Mouse (Mus musculus) midbrain, postnatal 0 days (tissue): ENCODE results near the gene 1700011M02Rik. TPM values are rescaled to one million over a fixed set of nuclear protein-coding genes. Genes with fewer than 3 reads are reported as not detected.
A peak's percentile ranks its signal among the peaks of the same experiment; 100 is the strongest.
"Not testable (repeated sequence)": the region's sequence is repeated elsewhere in the genome, so short reads cannot be mapped to it uniquely, and the experiment has no call there.

ENCODE experiments used
- ATAC-seq: fragments of 200-750 bp; cut with Nextera tagmentation; 2 replicates; pipeline ENCODE4 v1.8.0; 2017; ENCODE audit warnings: moderate number of reproducible peaks, mild to moderate bottlenecking, moderate TSS enrichment, moderate library complexity; ENCODE audit not compliant: low FRiP score
- DNase-seq: peaks from one replicate; pipeline ENCODE4 v3.0.0-alpha.2; 2015; ENCODE audit warnings: low spot score
- H3K27ac ChIP-seq: fragments of 300-500 bp; sonication (generic); 2 replicates; pipeline ENCODE4 v1.5.1; 2014; ENCODE audit warnings: low read depth, mild to moderate bottlenecking, low read length, mixed read lengths
- H3K27me3 ChIP-seq: fragments of 300-500 bp; sonication (generic); 2 replicates; pipeline ENCODE4 v1.6.1; 2014; ENCODE audit warnings: low read length, control low read depth, mixed read lengths; ENCODE audit not compliant: insufficient read depth
- H3K36me3 ChIP-seq: fragments of 300-500 bp; sonication (generic); 2 replicates; pipeline ENCODE4 v1.6.1; 2014; ENCODE audit warnings: low read length, control low read depth, mixed read lengths; ENCODE audit not compliant: insufficient read depth
- H3K4me1 ChIP-seq: fragments of 300-500 bp; sonication (generic); 2 replicates; pipeline ENCODE4 v1.6.1; 2014; ENCODE audit warnings: mild to moderate bottlenecking, control low read depth, antibody characterized with exemption, low read length, mixed read lengths; ENCODE audit not compliant: insufficient read depth
- H3K4me2 ChIP-seq: fragments of 300-500 bp; sonication (generic); 2 replicates; pipeline ENCODE4 v1.6.1; 2014; ENCODE audit warnings: low read depth, mild to moderate bottlenecking, low read length, mixed read lengths; ENCODE audit not compliant: poor library complexity, severe bottlenecking
- H3K4me3 ChIP-seq: fragments of 300-500 bp; sonication (generic); 2 replicates; pipeline ENCODE4 v1.5.1; 2014; ENCODE audit warnings: low read depth, mild to moderate bottlenecking, low read length, moderate library complexity
- H3K9ac ChIP-seq: fragments of 300-500 bp; sonication (generic); replicated peaks from 2 replicates; pipeline ENCODE4 v1.6.1; 2014; ENCODE audit warnings: mild to moderate bottlenecking, low read length, moderate library complexity, mixed read lengths; ENCODE audit not compliant: poor library complexity, severe bottlenecking
- H3K9me3 ChIP-seq: fragments of 300-500 bp; sonication (generic); 2 replicates; pipeline ENCODE4 v1.6.1; 2016; ENCODE audit warnings: low read length, control low read depth
- CTCF ChIP-seq: IDR thresholded peaks from 2 replicates; pipeline ENCODE4 v1.5.1; 2016; ENCODE audit warnings: antibody characterized with exemption, mild to moderate bottlenecking
- WGBS: fragments of 180-500 bp; shearing (Covaris S2); extraction: QIAGEN DNeasy Blood & Tissue Kit; methylation state at CpG from one replicate; pipeline ENCODE4 v1.1.7; 2014; 5-methylcytosine and 5-hydroxymethylcytosine counted together
- polyA plus RNA-seq: library from polyadenylated mRNA; unstranded; fragments of >200 nt; fragmentation: Nextera tagmentation; extraction: Ambion mirVana; gene quantifications from 2 replicates; pipeline ENCODE4 v1.2.1, GENCODE M21; 2015
- total RNA-seq: library from RNA; depleted of rRNA; stranded (reverse); fragments of >200 nt; gene quantifications from 2 replicates; pipeline ENCODE4 v1.2.3, GENCODE M21; 2014; rRNA removed

Gene 1700011M02Rik
- total and polyA plus RNA-seq, 2 experiments from 2014 or later: not detected

DNA sequence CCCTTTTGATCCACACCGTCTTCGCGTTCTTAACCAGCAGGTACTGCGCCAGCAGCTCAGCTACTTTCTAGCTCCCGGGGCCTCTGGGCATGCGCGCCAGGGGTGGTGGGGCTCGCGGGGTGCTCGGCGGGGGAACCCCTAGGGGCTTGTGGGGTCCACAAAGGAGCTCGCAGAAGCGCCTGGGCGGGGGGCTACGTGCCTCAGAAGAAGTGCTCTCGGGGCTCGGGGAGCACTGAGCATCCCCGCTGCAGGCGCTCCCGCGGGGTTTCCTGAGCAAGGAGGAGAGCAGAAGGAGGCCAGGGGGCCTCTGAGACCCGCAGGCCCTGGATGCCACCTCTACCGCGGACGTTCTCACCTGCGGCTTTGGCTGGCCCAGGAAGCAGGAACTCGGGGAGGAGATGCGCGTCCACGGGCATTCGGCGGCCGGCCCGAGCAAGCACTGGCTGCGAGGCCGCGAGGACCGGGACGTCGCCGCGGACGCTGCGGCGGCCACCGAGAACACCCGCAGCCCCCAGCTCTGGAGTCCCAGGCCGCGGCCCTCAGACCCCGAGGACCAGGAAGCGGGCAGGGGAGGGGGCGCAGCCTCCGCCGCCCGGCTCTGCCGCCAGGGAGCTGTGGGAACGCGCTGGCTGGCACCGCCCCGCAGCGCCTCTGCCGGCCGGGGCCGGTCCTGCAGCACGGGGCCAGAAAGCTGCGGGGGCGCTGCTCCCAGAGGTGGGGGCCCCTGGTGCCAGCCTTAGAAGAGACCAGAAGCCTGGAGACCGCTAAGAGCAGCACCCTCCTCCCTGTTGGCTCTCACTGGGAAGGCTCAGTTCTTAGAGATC is 25.1 kb downstream of the 1700011M02Rik start:
- ATAC-seq: peak; percentile 91

DNA sequence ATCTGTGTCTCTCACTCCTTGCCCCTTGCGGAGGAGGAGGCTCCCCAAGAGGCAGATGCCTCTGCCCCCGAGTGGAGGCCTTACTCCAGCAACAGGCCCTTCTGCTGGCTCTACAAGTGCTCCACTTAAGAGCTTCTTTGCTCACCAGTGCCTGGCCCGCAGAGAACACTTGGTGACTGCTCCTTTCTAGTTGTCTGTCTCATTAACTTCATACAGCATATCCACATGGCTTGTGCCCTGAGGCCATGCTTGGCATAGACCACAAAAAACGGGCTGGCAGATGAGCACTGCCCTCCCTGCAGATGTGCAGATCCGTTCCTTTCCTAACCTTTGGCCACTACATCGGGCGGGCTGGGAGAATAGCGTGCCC is 25.7 kb downstream of the 1700011M02Rik start:
- Histone ChIP-seq H3K9ac (no peak overlapping the region), H3K27ac (no peak overlapping the region), H3K36me3 (no peaks in the 10 kb centered on the region), H3K4me3 (peak overlapping the region; percentile 58), H3K9me3 (no peaks in the 10 kb centered on the region), H3K4me2 (peak overlapping the region; percentile 57), H3K4me1 (no peaks in the 10 kb centered on the region), H3K27me3 (peaks cover 3% of the 10 kb centered on the region; the same call in 1 of the 2 replicates)
- DNase-seq: no peak
- ATAC-seq: no peak
- 60% methylated on average over 8 of the region's 8 CpGs for WGBS
- no peak for TF ChIP-seq CTCF

More for the DNA sequence above, 25.1 kb downstream of the 1700011M02Rik start:
- H3K4me3 ChIP-seq: peak overlapping the region; percentile 58
- no peaks in the 10 kb centered on the region for H3K36me3 ChIP-seq
- DNase-seq: peak; percentile 50
- no peaks in the 10 kb centered on the region for H3K9me3 ChIP-seq
- WGBS: 13% methylated on average over 27 of the region's 68 CpGs
- H3K4me1 ChIP-seq: no peaks in the 10 kb centered on the region
- H3K27ac ChIP-seq: peak overlapping the region; percentile 43; the same call in 1 of the 2 replicates
- TF ChIP-seq CTCF: peak; percentile 67
- peak overlapping the region; percentile 67 for H3K9ac ChIP-seq
- peak overlapping the region; percentile 57 for H3K4me2 ChIP-seq
- H3K27me3 ChIP-seq: peaks cover 3% of the 10 kb centered on the region; the same call in 1 of the 2 replicates

DNA sequence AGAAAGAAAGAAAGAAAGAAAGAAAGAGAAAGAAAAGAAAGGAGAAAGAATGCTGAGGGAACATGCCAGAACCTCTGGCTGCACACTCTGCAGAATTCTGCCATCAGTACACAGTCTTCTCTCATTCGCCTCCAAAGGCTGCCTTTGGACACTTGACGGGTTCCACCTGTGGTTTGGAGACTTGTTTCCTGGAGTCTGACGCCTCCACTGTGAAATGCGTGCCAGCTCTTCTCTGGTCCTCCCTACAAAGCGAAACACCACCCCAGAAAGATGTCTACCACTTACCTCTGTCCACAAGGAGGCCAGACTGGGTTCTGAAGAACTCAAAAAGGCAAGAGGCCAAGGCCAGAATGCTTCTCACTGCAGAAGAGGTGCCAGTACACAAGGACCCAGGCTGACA is 28.0 kb downstream of the 1700011M02Rik start:
- Histone ChIP-seq H3K27me3 (peaks cover 3% of the 10 kb centered on the region; the same call in 1 of the 2 replicates), H3K27ac (no peak overlapping the region), H3K4me2 (no peak overlapping the region), H3K4me3 (no peak overlapping the region), H3K36me3 (no peaks in the 10 kb centered on the region), H3K9me3 (no peaks in the 10 kb centered on the region), H3K9ac (no peak overlapping the region), H3K4me1 (no peaks in the 10 kb centered on the region)
- 79% methylated on average over 5 of the region's 5 CpGs for WGBS
- no peak for ATAC-seq
- TF ChIP-seq CTCF: no peak
- no peak for DNase-seq

DNA sequence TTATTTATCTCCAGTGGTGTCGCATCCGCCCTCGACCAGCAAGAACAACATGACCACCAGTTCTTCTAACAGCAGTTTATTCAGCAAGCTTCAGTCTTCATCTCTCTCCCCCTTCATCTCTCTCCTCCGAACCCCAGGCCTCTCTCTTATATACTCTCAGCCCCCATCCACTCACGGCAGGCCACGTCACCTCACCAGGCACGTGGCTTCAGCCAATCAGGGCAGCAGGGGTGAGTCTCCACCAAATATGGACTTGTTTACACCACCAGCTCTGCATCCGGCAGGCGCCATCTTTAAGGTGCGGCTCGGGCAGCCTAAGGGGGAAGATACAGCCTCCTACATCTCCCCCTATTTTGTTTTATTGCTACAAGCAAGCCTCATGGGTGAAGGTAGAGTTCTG is 41.4 kb downstream of the 1700011M02Rik start:
- H3K27me3 ChIP-seq, H3K9ac ChIP-seq, H3K4me3 ChIP-seq, H3K36me3 ChIP-seq, H3K9me3 ChIP-seq, ATAC-seq, H3K4me1 ChIP-seq, H3K27ac ChIP-seq, H3K4me2 ChIP-seq, DNase-seq: not testable (repeated sequence)
- WGBS: 91% methylated on average over 11 of the region's 11 CpGs

DNA sequence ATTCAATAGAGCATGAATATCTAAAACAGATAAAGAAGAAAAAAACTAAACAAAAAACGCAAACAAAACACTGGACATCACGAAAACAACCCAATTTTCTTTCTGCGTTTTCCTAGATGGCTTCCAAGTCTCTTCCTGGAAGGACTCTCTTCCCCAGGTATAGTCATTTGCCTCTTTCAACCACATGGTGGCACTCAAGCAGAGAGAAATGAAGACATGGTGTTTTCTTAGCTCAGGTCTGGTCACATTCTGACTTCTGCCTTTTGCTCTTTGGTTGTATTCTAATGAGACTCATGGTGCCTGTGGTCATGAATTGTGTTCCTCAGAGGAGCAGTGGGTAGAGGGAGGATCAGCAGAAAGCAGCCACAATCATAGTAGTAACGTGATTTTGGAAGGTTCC is 50.2 kb downstream of the 1700011M02Rik start:
- Histone ChIP-seq H3K4me3 (no peak overlapping the region), H3K36me3 (no peaks in the 10 kb centered on the region), H3K9me3 (no peaks in the 10 kb centered on the region), H3K27ac (no peak overlapping the region), H3K27me3 (no peaks in the 10 kb centered on the region), H3K4me1 (no peaks in the 10 kb centered on the region), H3K4me2 (no peak overlapping the region), H3K9ac (no peak overlapping the region)
- 34% methylated on average over 4 of the region's 4 CpGs for WGBS
- DNase-seq (peak; percentile 41), ATAC-seq (no peak)
- TF ChIP-seq CTCF: peak; percentile 80

Other genes with a start within 250 kb of the 1700011M02Rik start
- not detected in 2 replicates for gene Gm3880, start 221.9 kb upstream of the 1700011M02Rik start, total RNA-seq
- gene Gm3880, start 221.9 kb upstream of the 1700011M02Rik start, polyA plus RNA-seq: not detected in 2 replicates
- gene Gm9112, start 201.3 kb upstream of the 1700011M02Rik start, total RNA-seq: not detected in 2 replicates
- not detected in 2 replicates for gene Gm9112, start 201.3 kb upstream of the 1700011M02Rik start, polyA plus RNA-seq
- not detected in 2 replicates for gene Dmrtc1b, start 201.0 kb upstream of the 1700011M02Rik start, total RNA-seq
- not detected in 2 replicates for gene Dmrtc1b, start 201.0 kb upstream of the 1700011M02Rik start, polyA plus RNA-seq
- gene Dmrtc1c1, start 105.9 kb upstream of the 1700011M02Rik start, total RNA-seq: not detected in 2 replicates
- gene Dmrtc1c1, start 105.9 kb upstream of the 1700011M02Rik start, polyA plus RNA-seq: not detected in 2 replicates
- not detected in 2 replicates for gene Dmrtc1c2, start 54.3 kb upstream of the 1700011M02Rik start, total RNA-seq
- not detected in 2 replicates for gene Dmrtc1c2, start 54.3 kb upstream of the 1700011M02Rik start, polyA plus RNA-seq
- gene 1700031F05Rik, start 40.9 kb upstream of the 1700011M02Rik start, total RNA-seq: not detected in 2 replicates
- not detected in 2 replicates for gene 1700031F05Rik, start 40.9 kb upstream of the 1700011M02Rik start, polyA plus RNA-seq
- gene Dmrtc1a, start 218 bp upstream of the 1700011M02Rik start, total RNA-seq: 0.88 and 2.4 TPM in 2 replicates
- gene Dmrtc1a, start 218 bp upstream of the 1700011M02Rik start, polyA plus RNA-seq: 4.7 and 6.0 TPM in 2 replicates
- not detected in 2 replicates for gene 1700018G05Rik, start 19.5 kb downstream of the 1700011M02Rik start, total RNA-seq
- not detected in 2 replicates for gene 1700018G05Rik, start 19.5 kb downstream of the 1700011M02Rik start, polyA plus RNA-seq